Mouse (Mus musculus) right cerebral cortex, postnatal 25 days (tissue): ENCODE data around the gene Acsm2.

ENCODE experiments used
- DNase-seq: peaks from one replicate; pipeline ENCODE4 v3.0.0; 2022

Acsm2 gene

DNA sequence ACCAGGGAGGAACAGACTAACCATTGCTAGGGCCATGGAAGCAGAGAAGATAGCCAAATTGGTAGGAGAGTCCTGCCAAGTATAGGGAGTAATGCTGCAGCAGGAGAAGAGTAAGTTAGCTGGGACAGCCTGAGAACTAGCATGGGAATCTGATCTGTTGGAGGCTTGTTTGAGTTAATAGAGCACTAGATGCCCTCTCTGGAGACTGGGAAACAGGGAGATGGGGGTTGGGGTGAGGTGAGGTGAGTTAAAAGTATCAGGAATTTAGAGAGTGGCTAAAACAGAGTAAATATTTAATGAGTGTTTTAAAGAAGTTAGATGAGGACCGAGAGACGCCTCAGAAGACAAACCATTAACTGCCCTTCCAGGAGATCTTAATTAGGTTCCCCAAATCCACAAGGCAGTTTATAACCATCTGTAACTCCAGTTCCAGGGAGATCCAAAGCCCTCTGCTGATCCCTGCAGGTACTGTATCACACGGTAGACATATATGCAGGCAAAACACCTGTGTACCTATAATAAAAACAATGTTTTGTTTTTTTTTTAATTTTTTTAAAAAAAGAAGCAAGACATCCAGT is 40.5 kb downstream of the Acsm2 start:
- no peak for DNase-seq

DNA sequence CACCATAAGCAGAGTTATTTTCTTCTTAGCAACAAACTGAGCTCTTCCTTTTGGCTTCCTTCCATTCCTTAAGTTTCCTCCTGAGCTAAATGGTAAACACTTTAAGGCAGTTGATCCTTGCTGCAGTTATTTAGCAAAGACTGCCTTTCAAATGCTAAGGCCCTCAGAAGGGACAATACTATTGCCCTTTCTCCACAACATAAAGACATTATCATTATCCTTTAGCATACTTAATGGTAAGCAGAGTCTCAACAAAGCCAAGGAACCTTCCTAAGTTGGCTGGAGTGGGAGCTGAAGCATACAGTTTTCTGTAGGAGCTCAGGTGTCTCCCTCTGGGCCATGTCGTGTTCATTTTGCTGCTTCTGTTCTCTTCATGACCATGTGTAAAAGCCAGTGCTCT is 41.2 kb downstream of the Acsm2 start:
- DNase-seq, result no peak

- no peak for DNase-seq
Measured at GRCm38 (mm10) chr7:119596536-119596935, 42.4 kb downstream of the Acsm2 start.

DNA sequence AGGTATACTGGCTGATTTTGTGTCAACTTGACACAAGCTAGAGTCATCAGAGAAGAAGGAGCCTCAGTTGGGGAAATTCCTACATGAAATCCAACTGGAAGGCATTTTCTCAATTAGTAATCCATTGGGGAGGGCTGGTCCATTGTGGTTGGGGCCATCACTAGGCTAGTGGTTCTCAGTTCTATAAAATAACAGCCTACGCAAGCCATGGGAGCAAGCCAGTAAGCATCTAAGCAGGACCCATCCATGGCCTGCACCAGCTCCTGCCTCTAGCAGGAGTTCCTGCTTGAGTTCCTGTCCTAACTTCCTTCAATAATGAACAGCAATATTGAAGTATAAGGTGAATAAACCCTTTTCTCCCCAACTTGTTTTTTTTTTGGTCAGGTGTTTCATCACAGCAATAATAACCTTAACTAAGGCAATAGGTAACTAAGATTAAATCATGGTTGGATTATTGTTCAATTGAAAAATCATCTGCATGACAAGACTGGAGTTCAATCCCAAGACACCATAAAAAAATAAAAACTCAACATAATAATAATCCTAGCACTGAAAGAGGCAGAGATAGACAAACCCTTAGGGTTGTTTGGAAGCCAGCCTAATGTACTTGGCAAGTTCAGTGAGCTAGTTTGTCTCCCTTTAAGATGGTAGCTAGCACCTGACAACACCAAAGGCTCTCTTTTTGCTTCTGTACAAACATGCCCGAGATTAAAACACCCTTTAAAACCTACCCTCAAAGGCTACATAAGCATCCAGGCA is 47.2 kb downstream of the Acsm2 start:
- no peak for DNase-seq

GRCm38 (mm10) chr7:119601954-119602317 is 47.8 kb downstream of the Acsm2 start:
- no peak for DNase-seq

DNA sequence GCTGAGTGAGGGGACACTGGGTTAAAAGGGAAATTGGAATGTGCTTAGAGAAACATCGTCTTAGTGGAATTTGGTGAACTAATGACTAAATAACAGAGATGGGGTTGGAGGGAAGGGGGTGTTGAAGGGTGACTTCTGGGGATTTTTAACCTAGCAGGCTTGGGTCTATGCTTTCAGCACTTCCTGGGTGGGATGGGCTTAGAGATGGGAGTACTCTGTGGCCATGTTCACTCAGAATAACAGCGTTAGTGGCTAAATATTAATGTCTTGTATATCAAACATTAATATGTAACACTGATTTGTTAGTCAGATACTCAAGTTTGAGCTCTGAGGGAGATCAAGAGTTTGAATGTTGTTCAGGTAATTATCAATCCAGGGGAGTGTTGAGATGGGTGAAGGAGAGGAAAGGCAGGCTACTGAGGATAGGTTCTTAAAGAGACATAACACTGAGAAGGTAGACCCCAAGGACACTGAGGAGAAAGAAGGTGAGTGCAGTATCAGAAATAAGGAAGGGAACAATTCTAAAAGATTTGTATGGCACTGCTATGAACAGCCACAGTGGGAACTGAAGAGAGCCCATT is 50.9 kb downstream of the Acsm2 start:
- DNase-seq, result no peak

DNA sequence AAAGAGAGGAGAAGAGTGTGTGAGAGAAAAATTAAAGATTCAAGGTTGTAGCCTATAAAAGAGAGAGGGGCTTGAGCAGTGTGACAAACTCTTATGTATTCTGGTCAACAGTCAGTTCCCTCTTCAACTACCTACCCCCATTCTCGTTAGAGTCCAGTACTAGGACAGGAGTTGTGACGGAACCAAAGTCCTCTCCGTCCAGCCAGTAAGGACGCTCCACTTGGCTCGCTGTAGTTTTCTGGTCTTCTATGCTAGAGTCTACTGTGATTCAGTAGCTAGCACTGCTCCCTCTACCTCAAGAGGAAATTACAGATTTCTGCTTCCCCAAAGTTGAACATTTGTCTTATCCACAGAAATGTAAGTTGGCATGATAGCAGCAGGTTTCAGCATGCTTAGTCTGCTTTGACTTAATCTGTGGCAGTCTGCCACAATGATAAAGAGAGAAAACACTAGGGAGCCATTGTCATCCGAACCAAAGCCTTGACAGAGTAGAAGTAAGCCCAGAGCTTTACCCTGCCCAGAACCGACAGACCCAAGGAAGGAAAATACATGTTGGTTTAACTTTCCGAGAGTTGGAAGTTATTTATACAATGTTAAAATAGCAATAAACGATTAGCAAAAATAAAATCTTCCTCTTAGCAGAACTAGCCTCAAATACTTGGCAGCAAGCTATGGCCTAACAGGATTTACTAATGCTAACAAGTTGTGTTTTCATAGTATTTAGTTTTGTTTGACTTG is 52.0 kb downstream of the Acsm2 start:
- DNase-seq, result no peak

- DNase-seq, result no peak
Measured at GRCm38 (mm10) chr7:119606664-119607076, 52.5 kb downstream of the Acsm2 start, which contains the start of gene Acsm1. Gene Acsm1, plus strand, starts transcription at chr7:119607026.

- DNase-seq, result no peak
Measured at GRCm38 (mm10) chr7:119607796-119608515, 53.8 kb downstream of the Acsm2 start.

- DNase-seq, result no peak
Measured at GRCm38 (mm10) chr7:119616531-119616930, 62.4 kb downstream of the Acsm2 start.

DNA sequence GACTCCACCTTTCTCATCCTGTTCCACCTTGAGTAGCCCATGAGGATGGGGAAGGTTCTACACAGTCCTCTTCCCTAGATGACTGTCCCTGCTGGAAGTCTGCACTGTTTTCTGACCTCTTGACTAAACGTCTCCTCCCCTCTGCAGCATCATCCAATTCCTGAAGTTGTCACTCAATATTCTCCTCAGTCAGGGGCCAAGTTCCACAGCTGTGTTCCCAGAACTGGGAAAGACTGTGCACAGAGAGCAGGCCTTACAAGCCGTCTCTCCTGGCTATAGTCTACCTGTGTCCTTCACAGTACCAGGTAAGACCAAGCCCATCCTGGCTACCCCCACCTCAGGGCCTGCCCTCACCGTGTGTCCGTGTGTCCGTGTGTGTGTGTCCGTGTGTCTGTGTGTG is 63.5 kb downstream of the Acsm2 start:
- DNase-seq, result no peak

DNA sequence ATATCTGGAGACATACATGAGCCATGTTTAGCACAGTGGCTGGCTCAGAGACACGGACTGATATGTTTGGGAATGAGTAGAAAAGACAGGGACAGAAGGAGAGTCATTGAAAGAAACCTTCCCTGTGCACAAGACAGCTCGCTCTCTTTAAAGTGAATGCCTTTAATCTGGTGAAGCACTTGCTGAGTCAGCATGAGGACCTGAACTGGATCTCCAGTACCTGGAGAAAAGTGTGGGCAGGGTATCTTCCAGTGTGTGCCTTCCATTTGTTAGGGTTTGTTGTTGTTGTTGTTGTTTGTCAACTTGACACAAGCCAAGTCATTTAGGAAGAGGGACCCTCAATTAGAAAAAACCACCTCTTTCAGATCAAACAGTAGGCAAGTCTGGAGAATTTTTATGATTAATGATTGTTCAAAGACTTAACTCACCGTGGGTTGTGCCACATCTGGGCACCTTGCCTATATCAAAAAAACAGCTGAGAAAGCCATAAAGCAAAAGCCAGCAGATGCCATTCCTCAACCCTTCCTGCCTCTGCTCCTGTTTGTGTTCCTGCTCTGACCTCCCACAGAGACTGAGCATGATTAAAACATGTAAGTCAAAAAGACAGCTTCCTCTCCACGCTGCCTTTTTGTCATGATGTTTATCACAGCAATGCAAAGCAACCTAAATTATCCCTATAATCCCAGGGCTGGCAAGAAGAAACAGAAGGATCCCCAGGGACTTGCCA is 64.2 kb downstream of the Acsm2 start:
- DNase-seq, result no peak

DNA sequence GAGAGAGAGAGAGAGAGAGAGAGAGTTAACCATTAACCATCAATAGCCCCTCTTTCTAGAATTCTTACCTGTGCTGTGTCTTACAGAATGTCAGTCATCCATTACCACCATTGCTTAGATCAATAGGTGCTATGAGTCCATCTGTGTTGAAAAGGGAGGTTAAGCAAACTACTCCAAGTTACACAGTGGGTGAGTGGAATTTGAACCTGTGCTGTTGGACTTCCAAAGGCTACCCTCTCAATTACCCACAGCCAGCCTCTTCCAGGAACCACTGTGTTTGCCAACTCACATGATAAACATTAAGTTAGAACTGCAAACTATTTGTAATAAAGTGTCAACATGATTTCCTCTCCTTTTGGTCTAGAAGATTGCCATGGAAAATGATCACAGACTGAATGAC is 66.0 kb downstream of the Acsm2 start:
- no peak for DNase-seq

- no peak for DNase-seq
Measured at GRCm38 (mm10) chr7:119638773-119639172, 84.6 kb downstream of the Acsm2 start.

DNA sequence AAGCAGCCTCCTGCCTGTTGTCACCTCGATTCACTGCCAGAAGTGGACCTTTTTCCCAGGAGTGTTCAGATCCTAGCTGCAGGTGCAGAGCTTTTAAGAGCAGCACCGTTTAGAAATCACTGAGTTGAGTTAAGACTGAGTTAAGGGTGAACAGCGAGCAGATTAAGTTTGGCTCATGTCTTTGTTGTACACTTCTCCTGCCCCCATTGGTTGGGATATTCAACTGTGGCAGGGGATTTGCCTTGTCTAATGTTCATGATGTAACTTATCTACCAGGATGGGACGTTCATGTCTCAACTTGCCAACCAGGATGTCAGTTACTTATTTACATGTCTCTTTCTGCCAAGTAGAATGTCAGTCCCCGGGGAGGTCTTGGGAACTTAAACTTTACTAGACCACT is 88.2 kb downstream of the Acsm2 start:
- no peak for DNase-seq
